Mouse (Mus musculus): ENCODE results near the gene Aifm2. TPM values are rescaled to one million over a fixed set of nuclear protein-coding genes. Genes with fewer than 3 reads are reported as not detected.

The Aifm2 gene
- polyA plus RNA-seq (2012): 1.5 and 1.6 TPM in 2 replicates

DNA sequence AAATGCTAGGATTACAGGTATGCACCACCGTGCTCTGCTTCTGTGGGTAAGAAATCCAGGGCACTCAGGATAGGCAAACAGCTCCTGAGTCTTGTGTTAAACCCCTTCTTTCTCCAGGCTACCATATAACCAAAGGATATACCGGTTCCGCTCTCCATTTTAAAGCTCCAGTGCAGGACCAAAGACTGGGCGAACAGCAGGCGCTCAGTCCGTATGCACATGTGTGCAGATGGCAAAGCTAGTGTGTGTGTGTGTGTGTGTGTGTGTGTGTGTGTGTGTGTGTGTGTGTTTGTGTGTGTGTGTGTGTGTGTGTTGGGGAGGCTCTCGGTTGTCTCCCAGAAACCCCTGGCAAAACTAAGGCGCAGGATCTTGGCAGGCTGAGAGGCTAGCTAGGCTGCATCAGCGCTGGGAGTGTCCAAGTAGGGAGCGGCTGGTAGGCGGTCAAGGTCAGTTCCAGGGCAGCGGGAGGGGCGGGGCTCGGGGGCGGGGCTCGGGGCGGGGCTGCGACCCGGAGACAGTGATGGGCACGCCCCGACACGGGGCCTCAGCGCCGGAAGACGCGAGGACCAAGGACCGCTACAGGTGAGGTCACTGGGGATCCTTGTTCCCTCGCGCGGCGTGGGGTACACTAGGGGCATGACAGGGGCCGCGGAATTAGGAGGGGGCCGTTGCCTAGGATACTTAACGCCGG, at the start of gene Aifm2:
Gene Aifm2 (plus strand): TSS at position 493 of the 691 bp plus-strand sequence.
- TF ChIP-seq GATA1 (IDR thresholded peaks at IDR 0.05; ENCODE audit: low read length): no peak

DNA sequence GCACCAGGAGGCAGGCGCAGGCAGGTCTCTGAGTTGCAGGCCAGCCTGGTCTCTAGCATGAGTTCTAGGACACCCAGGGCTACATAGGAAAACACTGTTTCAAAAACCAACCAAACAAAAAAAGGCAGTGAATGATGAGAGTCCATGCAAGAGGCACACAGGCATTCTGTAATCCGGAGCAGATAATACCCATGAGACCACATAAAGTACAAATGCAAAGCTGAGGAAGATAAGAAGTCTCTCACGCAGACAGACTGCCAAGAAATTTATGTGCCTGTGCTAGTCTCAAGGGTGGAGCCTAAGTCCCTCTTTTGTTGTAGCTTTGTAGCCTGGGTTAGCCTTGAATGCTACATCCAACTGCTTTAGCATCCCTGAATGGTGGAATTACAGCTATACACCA, 49.4 kb upstream of the Aifm2 start:
- no peak for TF ChIP-seq GATA1 (IDR thresholded peaks at IDR 0.05; ENCODE audit: low read length)

GRCm38 (mm10) chr10:61669289-61669688, 45.8 kb upstream of the Aifm2 start:
- no peak for TF ChIP-seq GATA1 (IDR thresholded peaks at IDR 0.05; ENCODE audit: low read length)

DNA sequence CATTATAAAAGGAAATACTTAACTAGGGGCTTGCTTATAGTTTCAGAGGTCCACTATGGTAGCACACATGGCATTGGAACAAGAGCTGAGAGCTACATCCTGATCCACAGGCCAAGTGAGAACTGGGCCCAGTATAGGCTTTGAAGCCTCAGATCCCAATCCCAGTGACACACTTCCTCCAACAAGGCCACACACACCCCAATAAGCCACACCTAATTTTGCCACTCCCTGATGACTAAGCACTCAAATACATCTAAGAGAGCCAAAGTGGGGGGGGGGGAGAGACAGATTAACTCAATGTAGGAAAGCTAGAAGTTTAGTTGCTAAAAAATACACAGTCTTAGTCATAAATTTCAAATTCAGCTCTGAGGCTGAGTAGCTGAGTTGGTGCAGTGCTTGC, 45.2 kb upstream of the Aifm2 start:
- no peak for TF ChIP-seq GATA1 (IDR thresholded peaks at IDR 0.05; ENCODE audit: low read length)

DNA sequence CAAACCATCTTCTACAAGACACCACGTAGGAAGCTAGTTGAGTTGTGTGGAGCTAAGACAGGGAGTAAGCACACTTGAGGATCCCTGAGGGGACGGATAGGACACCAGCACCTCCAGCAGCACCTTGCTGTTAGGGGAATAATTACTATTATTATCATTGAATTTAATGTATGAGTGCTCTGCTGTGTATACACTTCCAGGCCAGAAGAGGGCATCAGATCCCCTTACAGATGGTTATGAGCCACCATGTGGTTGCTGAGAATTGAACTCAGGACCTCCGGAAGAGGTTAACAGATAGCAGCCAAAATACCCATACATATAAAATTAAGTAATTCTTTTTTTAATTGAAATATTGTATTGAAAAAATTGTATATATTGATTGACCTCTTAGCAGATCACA, 44.3 kb upstream of the Aifm2 start:
- TF ChIP-seq GATA1 (IDR thresholded peaks at IDR 0.05; ENCODE audit: low read length): no peak

GRCm38 (mm10) chr10:61675935-61676334, 39.1 kb upstream of the Aifm2 start:
- no peak for TF ChIP-seq GATA1 (IDR thresholded peaks at IDR 0.05; ENCODE audit: low read length)

DNA sequence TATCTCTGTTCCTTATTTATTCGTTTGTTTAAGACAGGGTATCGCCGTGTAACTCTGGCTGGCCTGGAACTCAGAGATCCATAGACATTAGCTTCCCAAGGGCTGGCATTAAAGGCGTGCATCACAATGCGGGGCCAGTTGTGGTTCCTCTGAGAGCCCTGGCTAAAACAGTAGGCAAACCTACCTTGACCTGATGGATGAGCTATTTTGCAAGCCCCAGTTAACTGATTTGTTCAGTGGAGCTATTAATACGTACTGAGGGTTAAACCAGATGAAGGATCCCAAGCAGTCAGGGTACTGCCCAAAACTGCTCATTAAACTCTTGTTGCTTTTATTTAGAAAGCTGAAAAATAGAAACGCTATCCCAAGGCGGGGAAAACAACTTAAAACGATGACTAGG, 35.5 kb upstream of the Aifm2 start:
- no peak for TF ChIP-seq GATA1 (IDR thresholded peaks at IDR 0.05; ENCODE audit: low read length)

- TF ChIP-seq GATA1 (IDR thresholded peaks at IDR 0.05; ENCODE audit: low read length): no peak
Measured at GRCm38 (mm10) chr10:61680015-61680913, 34.8 kb upstream of the Aifm2 start, which contains the start of gene Sar1a. Gene Sar1a (plus strand): TSS chr10:61680299.

DNA sequence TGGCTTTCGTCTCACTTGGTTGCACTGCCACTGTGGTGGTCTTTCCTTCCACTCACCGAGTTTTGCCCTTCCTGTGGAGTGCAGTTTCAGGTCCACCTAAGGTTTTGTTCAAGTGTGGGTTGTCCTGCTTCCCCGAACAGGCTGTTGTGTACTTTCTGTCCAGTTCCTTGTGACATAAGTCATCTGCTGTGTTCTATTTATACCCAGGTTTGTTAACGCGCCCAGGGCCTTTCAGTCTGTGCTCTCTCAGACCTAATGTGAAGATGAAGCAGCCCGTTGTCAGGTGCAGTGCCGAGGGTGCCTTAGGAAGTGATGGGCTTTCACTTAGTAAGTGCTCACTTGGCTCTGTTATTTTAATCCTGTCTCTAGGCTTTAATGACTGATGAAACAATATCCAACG, 25.7 kb upstream of the Aifm2 start:
- TF ChIP-seq GATA1 (IDR thresholded peaks at IDR 0.05; ENCODE audit: low read length): no peak

DNA sequence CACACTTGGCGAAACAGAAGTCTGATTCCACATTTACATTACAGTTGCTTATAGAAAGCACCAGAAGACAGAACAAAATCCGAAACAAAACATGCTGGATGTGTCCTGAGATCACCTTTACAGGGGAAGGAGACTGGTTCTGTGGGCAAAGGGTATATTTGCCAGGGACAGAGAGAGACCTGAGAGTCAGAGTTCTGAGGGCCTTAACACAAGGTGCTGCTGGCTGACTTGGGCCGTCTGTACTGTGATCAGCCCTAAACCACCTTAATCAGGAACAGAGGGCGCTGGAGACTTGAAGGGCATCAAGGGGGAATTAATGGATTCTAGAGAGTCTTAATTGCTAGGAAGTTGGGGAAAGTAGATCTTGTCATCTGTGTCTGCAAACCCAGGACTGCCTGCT, 21.5 kb upstream of the Aifm2 start:
- no peak for TF ChIP-seq GATA1 (IDR thresholded peaks at IDR 0.05; ENCODE audit: low read length)

DNA sequence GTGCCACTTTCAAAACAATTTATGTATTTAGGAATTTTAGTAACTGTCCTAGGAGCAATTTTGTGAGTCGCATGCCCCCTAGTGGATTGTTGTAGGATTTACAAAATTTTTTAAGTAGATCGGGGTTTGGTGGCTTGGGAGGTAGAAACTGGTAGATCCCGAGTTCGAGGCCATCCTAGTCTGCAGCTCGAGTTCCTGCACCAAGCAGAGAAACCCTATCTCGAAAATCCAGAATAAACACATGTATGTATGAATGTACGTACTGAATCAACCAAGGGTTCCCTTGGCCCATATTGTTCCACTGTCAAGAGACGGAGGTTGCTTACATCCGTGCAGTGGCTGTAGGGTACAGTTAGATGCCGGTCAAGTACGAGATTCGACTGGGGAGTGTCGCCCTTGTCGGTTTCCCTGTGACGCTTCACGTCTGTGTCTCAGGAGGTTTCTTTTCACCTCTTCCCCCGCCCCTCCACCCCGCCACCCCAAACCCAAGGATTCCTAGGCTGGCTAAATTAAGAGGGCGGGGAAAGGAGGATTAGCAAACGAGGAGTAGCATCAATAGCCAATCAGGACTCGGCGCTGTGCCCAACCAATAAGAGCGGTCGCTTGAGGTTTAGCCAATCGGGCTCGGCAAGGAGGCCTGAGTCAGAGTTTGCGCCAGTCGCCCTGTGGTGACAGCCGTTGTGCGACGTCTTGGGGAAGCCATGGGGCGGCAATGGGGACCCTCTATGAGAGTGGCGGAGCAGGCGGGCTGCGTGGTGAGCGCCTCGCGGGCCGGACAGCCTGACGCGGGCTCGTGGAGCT, 20.0 kb upstream of the Aifm2 start, which contains the start of gene Tysnd1:
Gene Tysnd1 (plus strand): TSS at position 645 of the 801 bp plus-strand sequence.
- TF ChIP-seq GATA1 (IDR thresholded peaks at IDR 0.05; ENCODE audit: low read length): no peak

DNA sequence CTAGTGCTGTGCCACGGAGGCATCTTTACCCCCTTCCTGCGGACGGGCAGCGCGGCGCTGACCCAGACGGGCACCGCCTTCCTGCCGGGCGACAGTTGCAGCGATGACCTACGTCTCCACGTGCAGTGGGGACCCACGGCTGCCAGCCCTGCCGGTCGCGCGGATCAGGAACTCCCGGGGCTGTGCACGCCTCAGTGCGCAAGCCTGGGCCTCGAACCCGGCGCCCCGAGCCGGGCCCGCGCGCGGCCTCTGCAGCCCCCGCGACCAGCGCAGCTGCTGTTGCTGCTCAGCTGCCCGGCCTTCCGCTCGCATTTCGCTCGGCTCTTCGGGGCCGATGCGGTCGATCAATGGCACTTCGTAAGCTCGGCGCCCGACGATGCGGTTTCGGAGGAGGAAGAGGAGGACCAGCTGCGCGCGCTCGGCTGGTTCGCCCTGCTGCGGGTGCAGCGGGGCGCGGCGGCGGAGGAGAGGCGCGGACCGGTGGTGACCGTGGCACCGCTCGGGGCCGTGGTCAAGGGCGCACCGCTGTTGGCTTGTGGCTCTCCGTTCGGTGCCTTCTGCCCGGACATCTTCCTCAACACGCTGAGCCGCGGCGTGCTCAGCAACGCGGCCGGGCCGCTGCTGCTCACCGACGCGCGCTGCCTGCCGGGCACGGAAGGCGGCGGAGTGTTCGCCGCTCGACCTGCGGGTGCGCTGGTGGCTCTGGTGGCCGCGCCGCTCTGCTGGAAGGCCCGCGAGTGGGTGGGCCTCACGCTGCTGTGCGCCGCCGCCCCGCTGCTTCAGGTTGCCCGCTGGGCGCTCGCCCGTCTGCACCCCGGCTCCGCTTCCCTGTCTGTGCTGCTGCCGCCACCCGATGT, 19.1 kb upstream of the Aifm2 start:
- TF ChIP-seq GATA1 (IDR thresholded peaks at IDR 0.05; ENCODE audit: low read length): no peak

DNA sequence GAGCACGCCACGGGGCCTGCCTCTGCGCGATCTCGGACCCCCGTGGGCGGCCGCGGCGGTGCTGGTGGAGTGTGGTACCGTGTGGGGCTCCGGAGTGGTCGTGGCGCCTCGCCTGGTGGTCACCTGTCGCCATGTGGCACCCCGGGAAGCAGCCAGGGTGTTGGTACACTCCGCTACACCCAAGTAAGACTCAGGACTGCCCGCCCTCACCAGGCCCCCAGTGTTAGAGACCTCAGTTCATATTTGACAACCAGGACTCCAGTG, 18.6 kb upstream of the Aifm2 start:
- TF ChIP-seq GATA1 (IDR thresholded peaks at IDR 0.05; ENCODE audit: low read length): no peak

GRCm38 (mm10) chr10:61697028-61697427, 18.0 kb upstream of the Aifm2 start:
- no peak for TF ChIP-seq GATA1 (IDR thresholded peaks at IDR 0.05; ENCODE audit: low read length)

GRCm38 (mm10) chr10:61704663-61705062, 10.4 kb upstream of the Aifm2 start:
- TF ChIP-seq GATA1 (IDR thresholded peaks at IDR 0.05; ENCODE audit: low read length): no peak

All from G1E-ER4 (cell line).